Mouse (Mus musculus): ENCODE measurements around the gene Htra1.

- no peak for TF ChIP-seq POLR2A (IDR thresholded peaks at IDR 0.05; ENCODE audit: borderline replicate concordance, insufficient read depth, low read length)
- no peak for TF ChIP-seq CTCF (IDR thresholded peaks at IDR 0.05; ENCODE audit: borderline replicate concordance, insufficient read depth, low read depth, low read length)
Measured at GRCm38 (mm10) chr7:130959868-130960267, 24.0 kb downstream of the Htra1 start.

Measured in cerebellum, adult 2 months (tissue).